Comparison of ENCODE assay signal across 16 mouse cellular contexts in the genomic region with DNA sequence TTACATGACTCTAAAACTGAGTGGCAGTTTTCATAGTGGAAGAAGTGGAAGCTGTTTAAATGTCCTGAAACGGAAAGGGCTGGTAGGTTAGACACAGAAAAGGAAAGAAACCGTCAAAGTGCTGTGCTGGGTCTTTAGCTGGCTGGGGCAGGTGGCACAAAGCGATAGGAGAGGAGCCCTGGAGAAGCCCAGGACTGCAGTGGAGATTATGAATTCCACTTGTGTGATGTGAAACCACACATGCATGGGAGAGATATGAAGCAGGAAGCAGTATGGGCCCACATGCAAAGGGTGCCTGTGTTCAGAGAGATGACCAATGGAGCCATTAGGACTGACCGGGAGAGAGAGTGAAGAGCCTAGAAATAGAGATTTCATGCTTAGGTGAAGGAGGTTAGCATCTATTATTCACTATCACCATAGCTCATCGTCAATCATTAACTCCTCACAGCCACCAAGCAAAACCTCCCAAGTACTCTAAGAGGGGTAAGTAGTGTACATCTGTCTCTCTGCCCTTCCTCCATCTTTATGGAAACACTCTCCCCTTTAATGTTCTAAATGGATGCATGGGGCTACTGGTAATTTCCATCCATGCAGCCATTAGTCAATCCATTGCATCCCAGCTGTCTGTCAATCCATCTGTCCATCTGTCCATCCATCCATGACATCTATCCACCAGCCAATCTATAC. TPM values are rescaled to one million over a fixed set of nuclear protein-coding genes. Genes with fewer than 3 reads are reported as not detected.
DNase-seq lines count a peak whose midpoint lies in the region; ATAC-seq lines count a peak whose summit lies in the region.
"Had no signal": no experiment of that assay in that cellular context is flagged by ENCODE, and none has a peak within 500 bp of the region (broad histone marks: within the 10 kb centered on the region; RNA-seq: fewer than 3 reads in every experiment).

No protein-coding gene starts in this region.

- WGBS in heart, embryonic 12.5 days = 69% methylated on average over 5 of the region's 5 CpGs
- 81% methylated on average over 5 of the region's 5 CpGs for whole genome bisulfite sequencing in heart, embryonic 10.5 days
- 90% methylated on average over 5 of the region's 5 CpGs for WGBS in intestine, embryonic 16.5 days

- no peak for DNase-seq in heart, embryonic 10.5 days (ENCODE audit: low spot score)
- DNase-seq in MEL-GATA-1-ER (ENCODE audit: extremely low read depth, low read depth) (peak; percentile 95), MN1 (ENCODE audit: low spot score) (no peak)
- DNase-seq in embryo, embryonic 10 days (ENCODE audit: low spot score) = no peak
- DNase-seq in cerebellum, adult 8-10 months = no peak
- DNase-seq: adrenal gland, postnatal 36 days; cerebellum, adult 18-20 months; gastrocnemius, postnatal 36 days; kidney, adult 9 months; right cerebral cortex, adult 18-20 months had no signal

- H3K4me1 ChIP-seq in heart, embryonic 12.5 days (replicated peaks) = peaks cover 7% of the 10 kb centered on the region
- H3K4me1 ChIP-seq in heart, embryonic 10.5 days = peaks cover 7% of the 10 kb centered on the region
- peaks cover 18% of the 10 kb centered on the region for H3K4me1 ChIP-seq in intestine, embryonic 16.5 days (ENCODE audit: control insufficient read depth, insufficient read depth, low read length)

- H3K4me2 ChIP-seq in heart, embryonic 12.5 days = no peak overlapping the region
- no peak overlapping the region for H3K4me2 ChIP-seq in intestine, embryonic 16.5 days (ENCODE audit: low read depth, low read length)
- H3K4me2 ChIP-seq: hindbrain, embryonic 15.5 days; limb, embryonic 15.5 days had no signal

- H3K4me3 ChIP-seq in heart, embryonic 12.5 days = no peak overlapping the region
- H3K4me3 ChIP-seq in heart, embryonic 10.5 days = no peak overlapping the region
- H3K4me3 ChIP-seq in intestine, embryonic 16.5 days (ENCODE audit: low read length) = no peak overlapping the region
- H3K4me3 ChIP-seq: hindbrain, embryonic 15.5 days; layer of hippocampus, adult 2 months; limb, embryonic 15.5 days had no signal

- no peak overlapping the region for H3K9ac ChIP-seq in heart, embryonic 12.5 days
- H3K9ac ChIP-seq in intestine, embryonic 16.5 days (ENCODE audit: low read depth, low read length) = no peak overlapping the region
- H3K9ac ChIP-seq: hindbrain, embryonic 15.5 days; limb, embryonic 15.5 days had no signal

- no peaks in the 10 kb centered on the region for H3K9me3 ChIP-seq in heart, embryonic 12.5 days (replicated peaks)
- H3K9me3 ChIP-seq in heart, embryonic 10.5 days = no peaks in the 10 kb centered on the region
- no peaks in the 10 kb centered on the region for H3K9me3 ChIP-seq in intestine, embryonic 16.5 days (ENCODE audit: control insufficient read depth, low read length)
- H3K9me3 ChIP-seq: hindbrain, embryonic 15.5 days; limb, embryonic 15.5 days had no signal

- peak; percentile 63; the same call in 1 of the 2 replicates for ATAC-seq in heart, embryonic 12.5 days (ENCODE audit: insufficient number of reproducible peaks, low FRiP score)
- peak; percentile 48 for ATAC-seq in intestine, embryonic 16.5 days
- ATAC-seq in megakaryocyte progenitor cell, adult 5-6 weeks (replicated peaks; ENCODE audit: poor library complexity) = peak; percentile 74

- no peaks in the 10 kb centered on the region for H3K36me3 ChIP-seq in heart, embryonic 12.5 days
- H3K36me3 ChIP-seq in heart, embryonic 10.5 days = no peaks in the 10 kb centered on the region
- no peaks in the 10 kb centered on the region for H3K36me3 ChIP-seq in intestine, embryonic 16.5 days (ENCODE audit: control insufficient read depth, insufficient read depth, low read length)
- H3K36me3 ChIP-seq: hindbrain, embryonic 15.5 days; limb, embryonic 15.5 days had no signal

- no peaks in the 10 kb centered on the region for H3K27me3 ChIP-seq in heart, embryonic 12.5 days (replicated peaks)
- H3K27me3 ChIP-seq in heart, embryonic 10.5 days (ENCODE audit: insufficient read depth, poor library complexity, severe bottlenecking) = no peaks in the 10 kb centered on the region
- no peaks in the 10 kb centered on the region for H3K27me3 ChIP-seq in intestine, embryonic 16.5 days (replicated peaks; ENCODE audit: control insufficient read depth, insufficient read depth, low read length)
- H3K27me3 ChIP-seq: hindbrain, embryonic 15.5 days; limb, embryonic 15.5 days had no signal

- H3K27ac ChIP-seq in heart, embryonic 12.5 days (ENCODE audit: poor library complexity, severe bottlenecking) = no peak overlapping the region
- no peak overlapping the region for H3K27ac ChIP-seq in heart, embryonic 10.5 days
- H3K27ac ChIP-seq in intestine, embryonic 16.5 days (ENCODE audit: low read length) = no peak overlapping the region
- H3K27ac ChIP-seq: hindbrain, embryonic 15.5 days; layer of hippocampus, adult 2 months; limb, embryonic 15.5 days had no signal

RNA-seq across cellular contexts. Expression of a gene that starts 2.3 kb away (rescaled TPM):
- 0.18 TPM in 1 of 2 replicates, not detected in the other for polyA plus RNA-seq in heart, embryonic 12.5 days (2016; fragmentation: Nextera tagmentation; extraction: Ambion mirVana)
- 0.31 TPM in 1 of 2 replicates, not detected in the other for polyA plus RNA-seq in heart, embryonic 10.5 days (2016; fragmentation: Nextera tagmentation; extraction: Ambion mirVana)
- 1.1 TPM in 2 replicates for polyA plus RNA-seq in intestine, embryonic 16.5 days (2015; fragmentation: Nextera tagmentation; extraction: Ambion mirVana)
- 3.2 and 6.5 TPM in 2 replicates for total RNA-seq in megakaryocyte progenitor cell, adult 5-6 weeks (2015)
- 4.9 and 8.6 TPM in 2 replicates for total RNA-seq in megakaryocyte progenitor cell, adult 5-6 weeks (2017)

RNA-seq across cellular contexts. Expression of a gene that starts 49.4 kb away (rescaled TPM):
- 34.9 and 35.6 TPM in 2 replicates for polyA plus RNA-seq in heart, embryonic 12.5 days (2016; fragmentation: Nextera tagmentation; extraction: Ambion mirVana)
- 21.5 and 33.3 TPM in 2 replicates for polyA plus RNA-seq in heart, embryonic 10.5 days (2016; fragmentation: Nextera tagmentation; extraction: Ambion mirVana)
- 61.4 and 68.9 TPM in 2 replicates for polyA plus RNA-seq in intestine, embryonic 16.5 days (2015; fragmentation: Nextera tagmentation; extraction: Ambion mirVana)
- 0.10 TPM in 1 of 2 replicates, not detected in the other for total RNA-seq in megakaryocyte progenitor cell, adult 5-6 weeks (2015)
- total RNA-seq in megakaryocyte progenitor cell, adult 5-6 weeks (2017) = not detected in 2 replicates
